10 mouse cellular contexts compared by ENCODE assay signal in genomic region chr13:119598466-119598865, GRCm38 (mm10). TPM values are rescaled to one million over a fixed set of nuclear protein-coding genes. Genes with fewer than 3 reads are reported as not detected.
DNase-seq lines count a peak whose midpoint lies in the region; ATAC-seq and TF ChIP-seq lines count a peak whose summit lies in the region.
"Not testable (repeated sequence)": the region's sequence is repeated elsewhere in the genome, so short reads cannot be mapped to it uniquely, and the experiment has no call there.
"Had no signal": no experiment of that assay in that cellular context is flagged by ENCODE, and none has a peak within 500 bp of the region (broad histone marks: within the 10 kb centered on the region; RNA-seq: fewer than 3 reads in every experiment).

No protein-coding gene starts in this region.

- peak; percentile 42 for DNase-seq in CD4-positive helper T cell, adult 2 months (ENCODE audit: low read depth, low spot score)
- DNase-seq in adrenal gland, postnatal 10 days, result peak; percentile 19
- DNase-seq in embryo, embryonic 11.5 days (ENCODE audit: low read depth, low spot score), result peak; percentile 49
- peak; percentile 88 for DNase-seq in heart, embryonic 10.5 days (ENCODE audit: low spot score)
- peak; percentile 27 for DNase-seq in limb, embryonic 14.5 days (ENCODE audit: low spot score)
- peak; percentile 35 for DNase-seq in midbrain, embryonic 14.5 days
- DNase-seq in skeletal muscle tissue, adult 2 months (ENCODE audit: low read depth, low spot score), result peak; percentile 44
- peak; percentile 19 for DNase-seq in thymus, postnatal 4 days

- not testable (repeated sequence) for H3K4me3 ChIP-seq in heart, embryonic 10.5 days; limb, embryonic 14.5 days (replicated peaks; ENCODE audit: low read length); midbrain, embryonic 14.5 days (replicated peaks; ENCODE audit: low read depth, low read length)

- H3K4me1 ChIP-seq in heart, embryonic 10.5 days; limb, embryonic 14.5 days (ENCODE audit: control insufficient read depth, insufficient read depth, low read length); midbrain, embryonic 14.5 days (ENCODE audit: control insufficient read depth, insufficient read depth, low read length): not testable (repeated sequence)

- not testable (repeated sequence) for H3K27me3 ChIP-seq in heart, embryonic 10.5 days (ENCODE audit: insufficient read depth, poor library complexity, severe bottlenecking); limb, embryonic 14.5 days (ENCODE audit: control insufficient read depth, insufficient read depth, low read length); midbrain, embryonic 14.5 days (ENCODE audit: control insufficient read depth, insufficient read depth, low read length)

- not testable (repeated sequence) for H3K27ac ChIP-seq in heart, embryonic 10.5 days; limb, embryonic 14.5 days (replicated peaks; ENCODE audit: low read depth, low read length); midbrain, embryonic 14.5 days (replicated peaks; ENCODE audit: low read depth, low read length)

- ATAC-seq in limb, embryonic 14.5 days (ENCODE audit: low FRiP score, low read depth); midbrain, embryonic 14.5 days (ENCODE audit: low FRiP score, low TSS enrichment): not testable (repeated sequence)

- H3K4me2 ChIP-seq in limb, embryonic 14.5 days (replicated peaks; ENCODE audit: low read depth, low read length, severe bottlenecking); midbrain, embryonic 14.5 days (ENCODE audit: low read length): not testable (repeated sequence)

- peaks cover 24% of the 10 kb centered on the region for H3K9me3 ChIP-seq in heart, embryonic 10.5 days
- peaks cover 24% of the 10 kb centered on the region for H3K9me3 ChIP-seq in limb, embryonic 14.5 days (ENCODE audit: control insufficient read depth, low read length)
- H3K9me3 ChIP-seq in midbrain, embryonic 14.5 days (ENCODE audit: control insufficient read depth, low read length), result peaks cover 18% of the 10 kb centered on the region

- TF ChIP-seq POLR2A in limb, embryonic 14.5 days (IDR thresholded peaks at IDR 0.05; ENCODE audit: borderline replicate concordance, extremely low read depth, insufficient read depth, insufficient read length), result not testable (repeated sequence)

- H3K9ac ChIP-seq in limb, embryonic 14.5 days (ENCODE audit: low read depth, low read length, severe bottlenecking); midbrain, embryonic 14.5 days (replicated peaks; ENCODE audit: low read length): not testable (repeated sequence)

- H3K36me3 ChIP-seq in heart, embryonic 10.5 days; limb, embryonic 14.5 days (ENCODE audit: control insufficient read depth, insufficient read depth, low read length); midbrain, embryonic 14.5 days (ENCODE audit: control insufficient read depth, insufficient read depth, low read length): not testable (repeated sequence)

RNA-seq across cellular contexts. Expression of gene Ccl28, which starts 25.2 kb away (rescaled TPM):
- total RNA-seq in adrenal gland, postnatal 10 days (2021), result under 1 TPM; 0.27 to 0.61 TPM
- 0.04 TPM in 1 of 2 replicates, not detected in the other for polyA plus RNA-seq in heart, embryonic 10.5 days (2016; fragmentation: Nextera tagmentation; extraction: Ambion mirVana)
- 0.18 and 0.23 TPM in 2 replicates for polyA plus RNA-seq in limb, embryonic 14.5 days (2012; rRNA removed)
- 0.07 TPM in 1 of 2 replicates, not detected in the other for polyA plus RNA-seq in limb, embryonic 14.5 days (2014; fragmentation: Nextera tagmentation; extraction: Ambion mirVana)
- polyA plus RNA-seq in midbrain, embryonic 14.5 days (2014; fragmentation: Nextera tagmentation; extraction: Ambion mirVana), result 0.22 and 0.43 TPM in 2 replicates
- polyA plus RNA-seq: heart, embryonic 14.5 days; liver, embryonic 12.5 days had no signal

Comparison
In these comparisons a context has a peak if more than half of its experiments do, and no peak if none do; other contexts are left out.
1. DNase-seq: peak in every context shown above with its lines; median percentile 88 in heart, embryonic 10.5 days; 49 in embryo, embryonic 11.5 days; 44 in skeletal muscle tissue, adult 2 months; 42 in CD4-positive helper T cell, adult 2 months; 35 in midbrain, embryonic 14.5 days; 27 in limb, embryonic 14.5 days; 19 in adrenal gland, postnatal 10 days; 19 in thymus, postnatal 4 days.